Mouse (Mus musculus) CH12.LX (cell line): ENCODE results near the gene Gm21981.
A peak's percentile ranks its signal among the peaks of the same experiment; 100 is the strongest.

Source experiments
- CTCF ChIP-seq, 2 experiments: IDR thresholded peaks in 1 of 2; conservative IDR thresholded peaks in 1 of 2; 2 replicates each; pipeline ENCODE4 v1.5.1; 2011 to 2012; ENCODE audit warnings: low read depth in 2 of 2, low read length in 2 of 2, improper control_type of control experiment in 1 of 2, inconsistent platforms in 1 of 2, mild to moderate bottlenecking in 1 of 2, moderate library complexity in 1 of 2
- EP300 ChIP-seq: IDR thresholded peaks from 2 replicates; pipeline ENCODE4 v1.6.1; 2011; ENCODE audit warnings: low read length, improper control_type of control experiment
- ETS1 ChIP-seq: conservative IDR thresholded peaks from 2 replicates; pipeline ENCODE4 v1.6.1; 2012; ENCODE audit warnings: low read depth, mild to moderate bottlenecking, inconsistent platforms, low read length, improper control_type of control experiment, moderate library complexity
- IRF4 ChIP-seq: IDR thresholded peaks from 2 replicates; pipeline ENCODE4 v1.6.1; 2014; ENCODE audit warnings: low read depth, mild to moderate bottlenecking, inconsistent platforms, low read length, improper control_type of control experiment
- JUN ChIP-seq: IDR thresholded peaks from 2 replicates; pipeline ENCODE4 v1.6.1; 2011; ENCODE audit warnings: low read depth, mild to moderate bottlenecking, low read length, improper control_type of control experiment, moderate library complexity; ENCODE audit not compliant: insufficient read depth
- JUND ChIP-seq: conservative IDR thresholded peaks from 2 replicates; pipeline ENCODE4 v1.6.1; 2011; ENCODE audit warnings: low read depth, low read length, improper control_type of control experiment
- MAX ChIP-seq: IDR thresholded peaks from 2 replicates; pipeline ENCODE4 v1.6.1; 2011; ENCODE audit warnings: low read length, improper control_type of control experiment
- PAX5 ChIP-seq: IDR thresholded peaks from 2 replicates; pipeline ENCODE4 v1.6.1; 2012; ENCODE audit warnings: low read length, inconsistent platforms, mixed read lengths
- POLR2A ChIP-seq: IDR thresholded peaks from 2 replicates; pipeline ENCODE4 v1.6.1; 2011; ENCODE audit warnings: low read depth, mild to moderate bottlenecking, improper control_type of control experiment, low read length
- POLR2AphosphoS2 ChIP-seq: IDR thresholded peaks from 2 replicates; pipeline ENCODE4 v1.6.1; 2011; ENCODE audit warnings: low read depth, low read length, improper control_type of control experiment
- RAD21 ChIP-seq: IDR thresholded peaks from 2 replicates; pipeline ENCODE4 v1.6.1; 2011; ENCODE audit warnings: low read depth, mild to moderate bottlenecking, low read length, improper control_type of control experiment, moderate library complexity
- RCOR1 ChIP-seq: conservative IDR thresholded peaks from 2 replicates; pipeline ENCODE4 v1.6.1; 2012; ENCODE audit warnings: low read depth, mild to moderate bottlenecking, inconsistent platforms, low read length, improper control_type of control experiment
- ZC3H11A ChIP-seq: IDR thresholded peaks from 2 replicates; pipeline ENCODE4 v1.6.1; 2012; ENCODE audit warnings: low read depth, mild to moderate bottlenecking, inconsistent platforms, low read length, improper control_type of control experiment
- ZMIZ1 ChIP-seq: IDR thresholded peaks from 2 replicates; pipeline ENCODE4 v1.6.1; 2012; ENCODE audit warnings: low read depth, mild to moderate bottlenecking, inconsistent platforms, low read length, improper control_type of control experiment

DNA sequence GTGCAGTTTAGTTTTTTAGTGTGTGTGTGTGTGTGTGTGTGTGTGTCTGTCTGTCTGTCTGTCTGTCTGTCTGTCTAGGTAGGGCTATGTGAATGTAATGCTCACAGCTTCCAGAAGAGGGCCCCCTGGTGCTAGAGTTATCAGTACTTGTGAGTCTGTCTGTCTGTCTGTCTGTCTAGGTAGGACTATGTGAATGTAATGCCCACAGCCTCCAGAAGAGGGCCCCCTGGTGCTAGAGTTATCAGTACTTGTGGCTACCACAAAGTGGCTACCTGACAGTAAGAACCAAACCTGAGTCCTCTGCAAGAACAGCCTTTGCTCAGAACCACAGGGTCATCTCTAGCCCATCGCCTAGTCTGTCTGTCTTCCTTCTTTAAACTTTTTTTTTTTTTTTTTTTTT is 47.6 kb downstream of the Gm21981 start:
- TF ChIP-seq POLR2AphosphoS2, result no peak
- TF ChIP-seq CTCF (conservative IDR thresholded peaks at IDR 0.05 in 1 of 2, IDR thresholded peaks at IDR 0.05 in 1 of 2; ENCODE audit: low read depth in 2 of 2, low read length in 2 of 2), result peak; percentile 72 to 91
- TF ChIP-seq RAD21, result peak; percentile 77
- no peak; the same call in 1 of the 2 replicates for TF ChIP-seq ZC3H11A
- no peak for TF ChIP-seq EP300
- no peak for TF ChIP-seq RCOR1
- no peak for TF ChIP-seq JUND
- TF ChIP-seq PAX5, result no peak
- TF ChIP-seq POLR2A, result no peak
- peak; percentile 30; the same call in 1 of the 2 replicates for TF ChIP-seq IRF4
- TF ChIP-seq JUN, result no peak
- TF ChIP-seq ZMIZ1, result no peak
- no peak for TF ChIP-seq MAX
- TF ChIP-seq ETS1, result no peak
